Mouse (Mus musculus): ENCODE results near the gene Man1a.

GRCm38 (mm10) chr10:54037348-54038010 lies 38.9 kb downstream of the Man1a start:
- TF ChIP-seq CHD2 (IDR thresholded peaks at IDR 0.05; ENCODE audit: low read depth, low read length) (no peak), ZC3H11A (IDR thresholded peaks at IDR 0.05; ENCODE audit: borderline replicate concordance, low read depth, low read length) (no peak), HCFC1 (IDR thresholded peaks at IDR 0.05; ENCODE audit: borderline replicate concordance, insufficient read depth, low read length) (no peak)

Measured in ES-E14 (cell line).